Mouse (Mus musculus) liver, embryonic 18 days (tissue): ENCODE results near the gene Omd. TPM values are rescaled to one million over a fixed set of nuclear protein-coding genes. Genes with fewer than 3 reads are reported as not detected.

ENCODE experiments used
- polyA plus RNA-seq: library from polyadenylated mRNA; depleted of rRNA; stranded (reverse); fragments of >200 nt; gene quantifications from 2 replicates; pipeline ENCODE4 v1.2.3, GENCODE M21; 2012; rRNA removed

Gene Omd
- 0.02 TPM in 2 replicates for polyA plus RNA-seq

DNA sequence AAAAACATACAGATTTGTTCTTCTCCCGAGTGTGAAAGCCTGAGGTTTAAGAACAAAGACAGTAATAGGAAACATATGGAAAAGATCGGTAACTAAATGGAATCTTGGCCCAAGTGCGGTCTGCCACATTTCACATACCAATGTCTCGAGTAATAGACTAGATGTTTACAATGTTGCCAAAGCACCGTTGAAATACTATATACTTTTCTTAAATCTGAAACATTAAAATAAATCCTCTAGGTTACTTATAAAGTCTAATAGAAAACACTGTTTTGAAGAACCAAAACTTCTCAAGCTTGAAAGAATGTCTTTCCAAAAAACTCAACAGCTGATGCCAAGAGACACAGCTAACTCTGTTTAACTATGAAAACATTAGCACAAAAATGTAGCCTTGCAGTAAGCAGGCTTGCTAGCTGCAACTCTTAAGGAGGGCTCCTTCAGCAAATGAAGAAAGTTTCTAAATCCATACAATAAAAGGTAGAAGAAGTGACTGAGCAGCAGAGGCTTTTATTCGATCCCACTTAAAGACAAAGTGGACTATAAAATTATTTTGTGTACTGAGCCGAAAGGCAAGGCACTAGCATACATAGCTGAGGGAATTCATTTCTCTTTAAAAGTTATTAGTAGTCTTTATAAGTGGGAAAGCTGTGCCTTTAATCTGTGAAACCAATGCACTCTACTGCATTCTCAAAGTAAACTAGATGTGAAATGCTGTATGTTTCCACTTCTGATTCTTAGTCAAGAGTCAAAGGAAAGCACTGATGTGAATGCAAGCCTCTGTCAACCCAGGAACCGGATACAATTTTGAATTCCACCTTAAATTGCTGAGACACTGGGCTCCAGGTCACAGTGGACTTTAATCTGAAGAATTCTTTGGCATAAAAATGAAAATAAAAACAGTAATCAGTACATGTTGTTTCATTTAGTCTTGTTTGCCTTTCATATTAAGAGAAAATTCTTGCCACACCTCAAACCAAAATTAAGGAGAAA is at the start of gene Omd:
Gene Omd, plus strand, starts transcription at position 922 of the 990 bp plus-strand sequence.

DNA sequence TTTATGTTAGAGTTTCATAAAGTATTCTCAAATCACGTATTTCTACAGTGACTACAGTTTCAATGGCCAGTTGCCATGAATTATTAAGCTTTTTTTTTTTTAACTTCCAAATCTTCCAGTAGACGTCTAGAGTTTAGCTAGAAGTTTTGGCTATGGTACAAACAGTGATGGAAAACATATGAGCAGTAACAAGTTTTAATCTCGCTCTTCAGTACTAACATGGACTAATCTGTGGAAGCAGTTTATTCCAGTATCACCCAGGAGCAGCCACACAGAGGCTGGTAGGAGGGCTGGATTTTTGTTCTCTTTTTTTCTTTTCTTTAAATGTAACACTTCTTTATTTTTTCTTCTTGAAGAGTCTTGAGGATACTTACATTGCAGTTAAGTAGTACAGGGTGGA is 38.0 kb upstream of the Omd start, which contains the start of gene Aspn:
Gene Aspn, plus strand, starts transcription at position 165 of the 400 bp plus-strand sequence.

DNA sequence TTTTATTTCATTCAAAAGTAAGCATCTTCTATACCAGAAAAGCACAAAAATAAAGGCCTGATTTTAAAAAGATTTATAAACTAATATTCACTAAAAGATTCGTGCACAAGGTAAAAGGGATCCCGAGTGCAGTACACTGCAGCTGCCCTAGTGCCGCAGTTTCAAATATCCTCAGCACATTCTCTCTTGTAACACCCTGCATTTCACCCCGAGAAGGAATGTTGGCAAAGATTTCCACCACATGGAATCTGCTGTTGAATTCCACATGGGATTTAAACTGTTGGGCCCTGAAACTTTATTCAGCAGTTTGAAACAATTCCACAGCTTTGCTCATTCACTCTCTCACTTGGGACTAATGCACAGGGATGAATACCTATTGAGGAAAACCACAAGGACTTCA is 25.5 kb downstream of the Omd start, which contains the start of gene Ogn:
Gene Ogn, plus strand, starts transcription at position 333 of the 400 bp plus-strand sequence.

Other genes starting within 250 kb of the Omd start
- gene Bicd2, start 240.9 kb upstream of the Omd start, polyA plus RNA-seq: 5.8 and 6.3 TPM in 2 replicates
- gene Ippk, start 161.2 kb upstream of the Omd start, polyA plus RNA-seq: 3.6 and 3.7 TPM in 2 replicates
- gene Tes3-ps, start 89.1 kb upstream of the Omd start, polyA plus RNA-seq: 0.06 and 0.07 TPM in 2 replicates
- 0.48 and 0.49 TPM in 2 replicates for gene Ecm2, start 77.7 kb upstream of the Omd start, polyA plus RNA-seq
- 0.50 and 0.90 TPM in 2 replicates for gene Aspn, start 38.0 kb upstream of the Omd start, polyA plus RNA-seq
- gene Ogn, start 25.6 kb downstream of the Omd start, polyA plus RNA-seq: 1.2 and 1.3 TPM in 2 replicates
- gene Cenpp, start 70.3 kb downstream of the Omd start, polyA plus RNA-seq: 3.8 and 4.2 TPM in 2 replicates
- gene Nol8, start 70.6 kb downstream of the Omd start, polyA plus RNA-seq: 3.4 TPM in 2 replicates
- 27.3 and 29.8 TPM in 2 replicates for gene Iars, start 99.6 kb downstream of the Omd start, polyA plus RNA-seq
- gene Gm30302, start 216.5 kb downstream of the Omd start, polyA plus RNA-seq: 0.01 and 0.03 TPM in 2 replicates